Mouse (Mus musculus): ENCODE results near the gene Nfic.

DNA sequence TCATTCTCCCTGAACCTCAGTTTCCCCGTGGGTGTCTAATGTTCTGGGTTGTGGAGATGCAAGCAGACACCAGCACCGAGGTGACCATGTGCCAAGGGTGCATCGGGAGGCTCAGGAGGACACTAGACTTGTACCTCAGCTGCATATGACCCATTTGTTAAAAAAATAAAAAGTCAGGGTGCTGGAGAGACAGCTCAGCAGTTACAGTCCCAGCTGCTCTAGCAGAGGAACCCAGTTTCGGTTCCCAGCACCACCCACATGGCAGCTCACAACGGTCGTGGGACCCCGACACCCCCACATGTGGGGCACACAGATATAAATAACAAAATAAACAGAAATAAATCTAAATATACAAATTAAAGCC, 26.9 kb downstream of the Nfic start:
- TF ChIP-seq CTCF (IDR thresholded peaks at IDR 0.05 in 2 of 3, conservative IDR thresholded peaks at IDR 0.05 in 1 of 3; ENCODE audit: control insufficient read depth in 1 of 3, insufficient read depth in 1 of 3, low read depth in 2 of 3, low read length in 3 of 3, poor library complexity in 1 of 3, severe bottlenecking in 1 of 3) (no peak), SIN3A (IDR thresholded peaks at IDR 0.05; ENCODE audit: low read length) (no peak), GABPA (IDR thresholded peaks at IDR 0.05; ENCODE audit: low read depth, low read length) (no peak), ZKSCAN1 (IDR thresholded peaks at IDR 0.05; ENCODE audit: low read depth, low read length) (no peak), MAX (IDR thresholded peaks at IDR 0.05; ENCODE audit: low read length) (no peak), USF2 (IDR thresholded peaks at IDR 0.05; ENCODE audit: borderline replicate concordance in 1 of 2, insufficient read depth in 1 of 2, low read depth in 1 of 2, low read length in 2 of 2) (no peak), POLR2A (IDR thresholded peaks at IDR 0.05; ENCODE audit: control insufficient read depth in 1 of 2, insufficient read depth in 1 of 2, low read depth in 1 of 2, low read length in 2 of 2, poor library complexity in 1 of 2) (no peak), E2F4 (IDR thresholded peaks at IDR 0.05; ENCODE audit: borderline replicate concordance, low read depth, low read length) (no peak), EP300 (IDR thresholded peaks at IDR 0.05; ENCODE audit: low read depth in 1 of 2, low read length in 2 of 2) (no peak), GATA1 (IDR thresholded peaks at IDR 0.05; ENCODE audit: low read depth, low read length) (no peak), TBP (IDR thresholded peaks at IDR 0.05; ENCODE audit: low read depth, low read length) (no peak)

Measured in MEL (cell line).